Mouse (Mus musculus): Measurements from ENCODE around the gene Cnn3.

The Cnn3 gene

DNA sequence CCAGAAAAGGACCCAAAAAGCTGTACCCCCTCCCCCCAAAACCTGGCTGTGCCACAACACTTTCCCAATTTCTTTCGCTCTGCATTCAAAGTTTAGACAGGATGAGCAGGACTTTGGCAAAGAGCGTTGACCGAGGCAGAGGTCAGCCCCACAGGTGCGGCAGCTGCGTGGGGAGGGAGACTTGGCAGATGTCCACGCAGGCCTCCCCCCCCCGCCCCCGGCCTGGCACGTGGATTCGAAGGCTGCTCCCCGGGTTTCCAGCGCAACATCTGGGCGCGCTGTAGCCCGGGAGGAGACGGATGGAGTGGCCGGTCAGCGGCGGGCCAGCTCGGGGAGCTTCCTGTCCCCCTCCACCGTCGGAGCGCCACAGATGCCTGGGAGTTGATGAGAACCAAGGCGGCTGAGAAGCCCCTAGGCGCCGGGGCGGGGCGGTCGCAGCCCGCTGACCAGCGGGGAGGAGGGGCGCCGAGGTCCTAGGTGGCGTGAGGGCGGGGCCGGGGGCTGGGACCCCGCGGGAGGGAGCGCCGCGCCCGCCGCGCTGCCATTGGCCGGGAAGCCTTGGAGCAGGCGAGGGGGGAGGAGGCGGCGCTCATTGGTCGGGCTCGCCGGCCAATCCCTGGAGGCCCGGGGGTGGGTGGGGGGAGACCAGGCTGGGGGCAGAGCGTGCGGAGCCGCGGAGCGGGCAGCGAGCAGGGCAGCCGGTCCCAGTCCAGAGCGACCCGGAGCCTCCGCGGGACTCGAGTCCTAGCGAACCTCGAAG lies at the start of gene Cnn3:
Gene Cnn3 (plus strand): TSS at position 637 of the 760 bp plus-strand sequence.
- DNase-seq (ENCODE audit: low read depth), result peak; percentile 55

GRCm38 (mm10) chr3:121378708-121379612 lies 47.3 kb upstream of the Cnn3 start:
- DNase-seq (ENCODE audit: low read depth), result no peak

DNA sequence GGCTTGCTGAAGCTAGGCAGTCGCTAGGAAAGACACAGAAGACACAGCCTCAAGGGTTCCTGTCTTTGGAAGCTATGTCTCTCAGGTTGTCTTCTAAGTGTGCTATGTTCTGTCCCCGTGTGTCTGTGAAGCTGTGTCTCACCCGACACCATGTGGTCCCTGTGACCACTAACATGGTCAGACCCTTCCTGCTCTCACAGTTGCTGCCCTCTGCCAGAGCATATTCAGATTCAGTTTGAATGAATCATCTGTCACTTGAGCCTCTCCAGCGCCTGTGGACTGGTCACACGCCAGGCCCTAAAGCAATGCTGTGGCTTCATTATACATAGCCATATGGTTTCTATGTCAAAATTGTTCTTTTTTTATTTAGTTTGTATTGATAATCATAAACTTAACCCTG lies 46.6 kb upstream of the Cnn3 start:
- no peak for DNase-seq (ENCODE audit: low read depth)

DNA sequence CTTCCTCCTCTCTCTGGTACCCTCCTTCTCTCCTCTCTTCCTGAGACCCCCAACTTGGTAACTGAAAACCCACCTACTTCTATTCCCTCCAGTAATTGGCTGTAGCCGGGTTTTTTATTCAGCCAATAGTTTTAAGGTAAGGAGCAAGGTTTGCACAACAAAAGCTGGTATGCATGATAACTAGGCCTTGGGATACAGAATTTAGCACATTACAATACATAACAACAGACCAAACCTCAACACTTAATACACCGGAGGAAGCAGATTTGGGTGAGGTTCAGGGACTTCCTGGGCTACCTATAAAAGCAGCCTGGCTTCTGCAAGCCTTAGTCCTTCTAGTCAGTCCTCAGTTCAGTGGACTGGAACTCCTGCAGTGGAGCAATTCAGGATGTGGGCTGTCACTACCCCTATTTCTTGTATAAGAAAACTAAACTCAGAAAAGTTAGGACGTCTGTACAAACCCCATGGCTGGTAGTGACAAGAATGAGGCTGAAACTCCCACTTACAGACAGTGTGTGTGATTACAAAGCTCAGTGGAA lies 38.8 kb upstream of the Cnn3 start:
- no peak for DNase-seq (ENCODE audit: low read depth)

GRCm38 (mm10) chr3:121389366-121389765 lies 36.9 kb upstream of the Cnn3 start:
- no peak for DNase-seq (ENCODE audit: low read depth)

DNA sequence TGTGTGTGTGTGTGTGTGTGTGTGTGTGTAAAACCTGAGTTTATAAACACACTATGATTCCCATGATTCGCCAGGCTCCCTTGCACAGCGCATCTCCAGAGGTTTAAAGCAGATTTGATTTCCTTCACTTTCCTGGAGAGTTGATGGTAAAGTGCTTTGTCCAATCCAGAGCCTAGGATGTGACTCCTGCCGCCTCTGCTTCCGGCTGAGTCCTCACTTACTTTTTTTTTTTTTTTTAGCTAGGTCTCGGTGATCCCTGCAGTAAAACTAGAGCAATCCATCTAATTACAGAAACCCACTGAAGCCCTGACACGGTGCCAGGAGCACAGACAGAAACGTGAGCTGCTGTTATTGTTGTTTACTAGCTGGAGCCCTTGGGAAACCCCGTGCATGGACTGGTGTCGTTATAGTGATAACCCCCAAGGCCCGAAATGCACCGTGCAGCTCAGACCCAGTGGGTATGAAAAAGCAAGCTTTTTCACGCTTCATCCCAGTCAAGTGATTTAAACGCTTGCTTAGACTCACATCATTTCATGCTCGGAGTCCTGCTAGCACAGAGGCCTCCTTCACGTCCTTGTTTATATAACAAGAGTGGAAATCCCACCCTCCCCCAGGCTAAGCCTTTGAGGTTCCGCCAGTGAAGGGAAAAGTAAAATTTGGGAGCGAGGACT lies 36.3 kb upstream of the Cnn3 start:
- no peak for DNase-seq (ENCODE audit: low read depth)

DNA sequence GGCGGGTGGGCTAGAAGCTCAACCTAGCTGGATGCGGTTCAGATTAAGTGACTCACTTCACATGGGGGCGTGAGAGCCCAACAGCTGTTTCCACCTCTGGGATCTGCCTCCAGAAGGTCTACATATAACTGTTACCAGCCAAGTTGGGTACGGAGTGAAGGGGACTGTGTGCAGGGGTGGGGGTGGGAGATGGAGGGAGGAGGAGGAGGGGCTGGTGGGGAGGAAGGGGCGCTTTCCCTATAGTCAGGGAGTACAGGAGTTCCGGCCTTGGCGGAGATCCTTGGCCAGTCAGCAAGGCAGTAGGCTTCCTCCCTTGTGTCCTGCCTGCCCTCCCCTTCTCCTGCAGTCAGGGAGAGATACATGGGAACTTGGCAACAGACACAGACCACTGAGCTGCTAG lies 35.6 kb upstream of the Cnn3 start:
- DNase-seq (ENCODE audit: low read depth), result no peak

DNA sequence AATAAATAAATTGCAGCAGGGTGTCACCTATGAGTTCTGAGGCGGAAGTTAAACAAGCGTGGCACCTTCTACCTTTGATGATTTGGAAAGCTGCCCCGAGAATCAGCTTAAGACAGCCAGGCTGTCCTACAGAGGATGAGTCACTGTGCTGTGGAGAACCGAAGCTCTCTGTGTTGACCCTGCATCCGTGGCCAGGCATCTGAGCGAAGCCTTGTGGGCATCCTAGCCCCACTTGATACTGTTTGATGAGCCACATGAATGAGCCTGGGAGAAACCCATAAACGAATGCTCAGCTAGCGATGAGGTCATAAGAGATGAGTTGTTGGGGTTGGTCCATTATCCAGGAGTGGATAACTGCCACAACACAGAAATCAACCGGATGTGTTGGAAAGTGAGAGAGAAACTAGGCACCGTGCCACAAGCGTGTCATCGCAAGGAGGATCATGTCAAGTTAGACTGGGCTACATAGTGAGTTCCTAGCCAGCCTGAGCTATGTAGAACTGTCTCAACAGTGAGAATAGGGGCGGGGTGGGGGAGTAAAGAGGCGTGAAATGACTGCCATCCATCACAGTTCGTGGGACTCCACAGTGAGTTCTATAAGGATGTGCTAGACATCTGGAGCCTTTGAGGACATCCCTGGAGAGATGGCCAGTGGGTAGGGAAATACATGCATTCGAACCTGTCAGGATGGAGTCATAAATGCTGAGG lies 30.6 kb upstream of the Cnn3 start:
- DNase-seq (ENCODE audit: low read depth), result no peak

DNA sequence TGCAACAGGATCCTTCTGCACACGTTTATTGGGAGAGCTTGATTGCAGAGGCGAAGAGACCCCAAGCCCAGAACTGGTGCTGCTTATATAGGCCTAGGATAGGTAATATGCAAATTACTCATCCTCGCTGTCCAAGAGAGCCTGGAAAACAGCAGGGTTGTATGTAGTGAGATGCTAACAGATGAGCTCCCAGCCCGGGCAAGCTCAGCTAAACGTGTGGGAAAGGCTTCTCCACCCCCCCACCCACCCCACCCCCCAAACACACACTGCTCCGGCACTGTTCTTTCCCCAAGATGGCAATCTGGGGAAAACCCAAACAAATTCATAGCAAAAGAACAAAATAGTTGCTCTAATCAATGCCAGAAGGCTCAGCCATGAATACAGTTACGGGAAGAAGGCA lies 29.7 kb upstream of the Cnn3 start:
- DNase-seq (ENCODE audit: low read depth), result no peak

DNA sequence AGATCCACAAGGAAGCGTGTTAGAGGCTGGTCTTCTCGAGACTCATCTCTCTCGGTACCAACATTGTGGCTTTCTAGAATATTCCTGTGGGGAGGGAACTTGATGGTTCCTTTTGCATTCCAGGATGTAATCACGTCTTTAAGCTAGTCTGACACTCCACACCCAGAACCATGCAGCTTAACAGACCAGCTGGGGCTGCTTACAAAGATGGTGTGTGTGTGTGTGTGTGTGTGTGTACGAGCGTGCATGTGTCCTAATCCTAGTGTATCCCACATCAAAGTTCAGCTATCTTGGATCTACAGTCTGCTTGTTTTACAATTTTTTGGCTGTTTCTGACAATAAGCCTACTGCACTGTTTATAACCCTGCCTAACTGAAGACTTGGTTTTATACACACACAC lies 29.3 kb upstream of the Cnn3 start:
- DNase-seq (ENCODE audit: low read depth), result no peak

DNA sequence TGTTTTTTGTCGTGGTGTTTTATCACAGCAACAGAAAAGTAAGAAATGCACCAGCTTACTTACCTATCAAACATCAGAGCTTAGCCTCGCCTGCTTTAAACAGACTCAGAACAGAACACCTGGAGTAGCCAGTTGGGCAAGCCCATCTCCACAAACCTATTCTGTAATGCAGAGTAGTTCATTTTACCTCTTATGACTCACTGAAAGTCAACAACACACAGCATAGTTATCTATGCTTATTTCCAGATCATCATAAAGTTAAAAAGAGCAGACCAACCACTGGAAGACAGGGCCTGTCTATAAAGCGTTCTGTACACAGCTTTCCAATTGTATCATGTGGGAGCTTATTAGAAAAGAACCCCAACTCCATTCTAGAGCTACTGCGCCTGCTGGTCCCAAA lies 24.9 kb upstream of the Cnn3 start:
- no peak for DNase-seq (ENCODE audit: low read depth)

- DNase-seq (ENCODE audit: low read depth), result no peak
Measured at GRCm38 (mm10) chr3:121402096-121402495, 24.2 kb upstream of the Cnn3 start.

GRCm38 (mm10) chr3:121403449-121403848 lies 22.8 kb upstream of the Cnn3 start:
- no peak for DNase-seq (ENCODE audit: low read depth)

DNA sequence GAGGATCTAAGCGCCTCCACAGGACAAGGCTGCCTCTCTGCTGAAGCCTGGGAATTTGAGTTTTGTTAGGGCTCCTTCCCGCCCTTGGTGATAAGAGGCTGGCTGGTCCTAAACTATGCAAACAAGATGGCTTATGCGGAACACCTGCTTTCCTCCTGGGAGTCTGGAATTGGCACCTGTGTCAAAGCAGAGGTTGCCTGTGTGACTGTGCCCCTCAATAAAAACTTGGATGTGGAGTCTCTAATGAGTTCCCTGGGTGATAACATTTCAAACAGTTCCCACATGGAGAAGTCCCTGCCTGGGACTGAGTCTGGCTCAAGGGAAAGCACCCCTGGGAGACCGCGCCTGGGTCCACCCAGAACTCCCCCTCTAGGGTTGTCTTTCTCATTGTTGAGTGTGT lies 21.2 kb upstream of the Cnn3 start:
- no peak for DNase-seq (ENCODE audit: low read depth)

- DNase-seq (ENCODE audit: low read depth), result no peak
Measured at GRCm38 (mm10) chr3:121407417-121407816, 18.9 kb upstream of the Cnn3 start.

- no peak for DNase-seq (ENCODE audit: low read depth)
Measured at GRCm38 (mm10) chr3:121408386-121408785, 17.9 kb upstream of the Cnn3 start.

DNA sequence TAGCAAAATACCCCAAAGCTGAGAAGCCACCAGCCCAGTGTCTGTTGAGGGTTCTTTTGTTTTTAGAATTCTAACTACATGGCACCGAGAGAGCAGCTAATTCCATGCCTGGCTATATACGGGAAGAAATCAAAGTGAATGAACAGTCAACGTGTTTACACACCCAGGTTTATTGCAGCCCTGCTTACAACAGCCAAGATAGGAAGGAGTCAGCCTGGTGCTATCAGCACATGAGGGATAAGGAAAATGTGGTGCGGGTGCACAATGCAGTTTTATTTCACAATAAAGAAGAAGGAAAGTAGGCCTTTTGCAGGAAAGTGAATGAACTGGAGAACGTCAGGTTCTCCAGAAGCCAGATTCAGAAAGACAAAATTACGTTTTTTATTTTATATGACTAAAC lies 14.8 kb upstream of the Cnn3 start:
- no peak for DNase-seq (ENCODE audit: low read depth)

DNA sequence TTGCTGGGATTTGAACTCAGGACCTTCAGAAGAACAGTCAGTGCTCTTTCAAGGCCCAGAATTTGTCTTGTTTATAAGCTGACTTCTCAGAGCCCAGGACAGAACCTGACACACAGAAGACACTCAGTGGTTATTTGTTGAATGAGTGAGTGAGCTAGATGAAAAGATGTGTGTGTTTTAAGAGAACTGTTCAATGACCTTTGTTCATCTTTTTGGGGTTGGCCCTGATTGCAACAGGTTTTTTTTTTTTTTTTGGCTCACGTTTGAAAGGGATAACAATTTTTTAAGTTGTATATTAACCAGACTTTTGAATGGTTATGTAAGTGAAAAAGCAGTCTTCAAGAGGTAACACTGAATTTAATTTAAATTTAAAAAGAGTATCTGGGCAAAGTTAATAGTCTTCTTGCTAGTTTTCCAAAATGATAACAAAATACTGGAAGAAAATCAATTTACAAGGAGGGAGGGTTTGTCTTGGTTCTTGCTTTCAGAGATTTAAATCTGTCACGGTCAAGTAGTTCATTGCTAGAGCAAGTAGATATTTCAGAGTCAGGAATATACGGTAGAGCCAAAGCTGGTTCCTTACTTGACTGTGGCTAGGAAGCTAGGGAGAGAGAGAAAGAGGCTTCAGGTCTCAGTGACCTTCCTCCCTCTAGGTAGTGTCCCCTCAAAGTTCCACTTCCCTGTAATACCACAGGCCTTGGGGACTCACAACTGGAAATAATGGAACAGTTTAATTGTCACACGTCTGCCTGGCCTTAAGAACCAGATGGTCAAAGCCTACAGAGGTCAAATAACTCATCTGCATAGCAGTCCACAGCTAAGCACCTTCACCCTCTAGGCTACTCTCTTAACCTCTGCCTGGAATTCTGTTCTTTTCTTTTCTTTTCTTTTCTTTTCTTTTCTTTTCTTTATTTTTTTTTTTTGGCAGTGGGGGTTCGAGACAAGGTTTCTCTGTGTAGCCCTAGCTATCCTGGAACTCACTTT lies 9.8 kb upstream of the Cnn3 start:
- DNase-seq (ENCODE audit: low read depth), result no peak

GRCm38 (mm10) chr3:121417379-121418250 lies 8.7 kb upstream of the Cnn3 start:
- DNase-seq (ENCODE audit: low read depth), result no peak

- DNase-seq (ENCODE audit: low read depth), result no peak
Measured at GRCm38 (mm10) chr3:121418251-121418601, 8.1 kb upstream of the Cnn3 start.
